Mouse (Mus musculus): ENCODE measurements around the gene Tbc1d7. TPM values are rescaled to one million over a fixed set of nuclear protein-coding genes. Genes with fewer than 3 reads are reported as not detected.

The Tbc1d7 gene
- total RNA-seq, 2 experiments from 2014 or later: 1.4 TPM; not detected in 1

DNA sequence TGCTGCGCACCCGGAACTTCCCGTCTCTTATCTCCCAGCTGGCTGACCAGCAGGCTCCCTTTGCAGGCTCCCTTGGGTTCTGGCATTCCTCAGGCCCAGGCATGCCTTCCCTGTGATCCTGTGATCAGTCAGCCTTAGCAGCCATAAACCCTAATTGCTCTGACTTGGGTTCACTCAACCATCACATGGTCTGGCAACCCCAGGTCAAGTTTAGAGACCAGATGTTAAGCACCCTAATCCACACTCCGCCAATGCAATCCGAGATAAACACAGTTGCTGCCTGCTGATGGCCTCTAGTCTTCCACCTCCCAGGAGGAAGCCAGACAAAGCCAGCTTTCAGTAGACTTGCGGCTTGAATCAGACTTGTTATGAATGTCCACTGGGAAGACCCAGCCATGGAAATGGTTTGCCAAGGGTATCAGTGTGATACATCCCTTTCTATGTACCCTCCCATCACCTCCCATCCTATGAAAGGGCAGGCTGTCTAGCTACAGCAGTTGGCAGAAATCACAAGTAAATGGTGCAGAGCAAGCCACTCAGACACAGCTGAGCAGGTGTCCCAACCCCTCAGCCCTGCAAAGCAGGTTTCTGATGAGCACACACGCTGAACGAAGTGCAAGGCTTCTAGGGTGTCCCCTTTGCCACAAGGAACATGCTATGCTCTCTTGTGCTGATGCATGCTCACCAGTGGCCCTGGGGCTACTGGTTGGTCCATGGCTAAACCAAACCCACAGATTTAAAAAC lies 24.6 kb downstream of the Tbc1d7 start:
- no peak for ATAC-seq (replicated peaks; ENCODE audit: low FRiP score, poor library complexity, severe bottlenecking)

DNA sequence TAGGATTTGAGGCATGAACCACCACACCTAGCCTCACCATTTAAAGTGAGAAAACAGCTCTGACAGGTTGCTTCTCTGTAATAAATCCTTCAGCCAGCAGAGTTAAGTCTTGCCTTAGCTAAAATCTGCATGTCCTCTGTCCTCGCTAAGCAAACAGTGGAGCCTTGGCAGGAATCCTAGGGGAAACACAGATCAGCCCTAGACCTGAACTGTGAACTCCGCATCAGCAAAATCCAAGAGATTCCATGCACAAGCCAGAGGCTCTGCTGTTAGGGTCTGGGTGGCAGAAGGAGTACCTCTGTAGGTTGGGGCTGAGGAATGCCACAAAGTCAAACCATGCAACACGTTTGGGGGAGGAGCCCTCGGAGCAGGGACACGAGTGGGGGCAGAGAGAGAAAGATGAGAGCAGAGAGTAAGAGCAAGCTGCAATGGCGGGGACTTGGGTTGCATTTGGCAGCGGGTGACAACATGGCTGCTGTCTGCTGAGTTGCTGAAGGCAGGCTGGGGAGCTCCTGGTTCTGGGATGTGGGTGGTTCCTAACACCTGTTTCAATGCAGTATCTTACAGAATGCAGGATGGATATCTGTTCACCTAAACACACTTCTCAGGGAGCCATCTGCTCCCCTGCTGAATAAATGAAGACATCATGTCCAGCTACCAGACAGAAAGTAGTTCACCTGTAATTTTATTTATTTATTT lies 26.4 kb downstream of the Tbc1d7 start:
- ATAC-seq (replicated peaks; ENCODE audit: low FRiP score, poor library complexity, severe bottlenecking): no peak

DNA sequence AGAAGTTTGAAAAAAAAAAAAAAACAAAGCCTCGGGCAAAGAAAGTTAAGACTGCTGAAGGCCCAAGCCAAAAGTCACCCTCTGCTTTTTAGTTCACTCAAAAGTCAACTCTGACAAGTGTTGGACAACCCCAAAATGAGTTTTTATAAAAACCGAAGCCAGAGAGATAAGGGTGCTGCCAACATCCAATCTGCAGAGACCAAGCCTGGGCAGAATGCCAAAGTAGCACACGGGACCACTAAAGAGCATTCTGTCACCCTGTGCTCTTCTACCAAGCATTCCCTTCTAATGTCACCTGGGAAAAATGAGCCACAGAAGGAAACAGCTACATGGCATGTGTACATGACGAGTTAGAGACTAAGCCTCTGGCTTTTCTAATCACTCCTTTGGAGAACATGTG lies 36.8 kb downstream of the Tbc1d7 start:
- ATAC-seq (replicated peaks; ENCODE audit: low FRiP score, poor library complexity, severe bottlenecking): no peak

DNA sequence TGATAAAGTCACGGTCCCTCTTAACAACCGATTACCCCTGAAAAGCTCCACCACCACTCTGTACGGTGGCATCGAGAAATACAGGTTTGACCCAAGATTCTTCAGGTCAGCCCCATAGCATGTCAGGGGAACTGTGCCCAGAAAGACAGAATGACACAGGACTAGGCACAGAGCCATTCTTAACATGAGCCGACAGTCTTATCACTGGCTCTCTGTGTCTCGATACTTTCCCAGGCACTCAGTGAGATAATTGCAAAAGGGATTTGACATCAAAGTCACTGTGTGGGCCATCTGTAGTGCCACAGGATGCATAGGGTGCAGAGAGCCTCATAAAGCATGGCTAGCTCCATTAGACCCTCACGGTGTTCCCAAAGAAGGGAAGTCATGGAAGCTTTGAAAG lies 37.9 kb downstream of the Tbc1d7 start:
- ATAC-seq (replicated peaks; ENCODE audit: low FRiP score, poor library complexity, severe bottlenecking): no peak

DNA sequence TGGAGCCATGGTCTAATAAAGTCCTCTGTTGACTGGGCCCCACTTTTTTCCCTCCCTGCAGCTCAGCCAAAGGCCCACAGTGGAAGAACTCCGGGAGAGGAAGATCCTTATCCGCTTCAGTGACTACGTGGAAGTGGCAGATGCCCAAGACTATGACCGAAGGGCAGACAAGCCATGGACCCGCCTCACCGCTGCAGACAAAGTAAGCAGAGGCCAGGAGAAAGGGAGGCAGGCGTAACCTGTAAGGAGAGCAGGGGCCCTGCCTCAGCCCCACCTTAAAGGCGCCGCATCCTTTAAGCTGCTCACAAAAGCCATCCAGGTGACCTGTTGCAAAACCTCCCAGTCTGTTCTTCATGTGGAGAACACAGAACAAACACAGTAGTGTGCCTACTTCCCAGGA lies 38.4 kb downstream of the Tbc1d7 start:
- ATAC-seq (replicated peaks; ENCODE audit: low FRiP score, poor library complexity, severe bottlenecking): no peak

DNA sequence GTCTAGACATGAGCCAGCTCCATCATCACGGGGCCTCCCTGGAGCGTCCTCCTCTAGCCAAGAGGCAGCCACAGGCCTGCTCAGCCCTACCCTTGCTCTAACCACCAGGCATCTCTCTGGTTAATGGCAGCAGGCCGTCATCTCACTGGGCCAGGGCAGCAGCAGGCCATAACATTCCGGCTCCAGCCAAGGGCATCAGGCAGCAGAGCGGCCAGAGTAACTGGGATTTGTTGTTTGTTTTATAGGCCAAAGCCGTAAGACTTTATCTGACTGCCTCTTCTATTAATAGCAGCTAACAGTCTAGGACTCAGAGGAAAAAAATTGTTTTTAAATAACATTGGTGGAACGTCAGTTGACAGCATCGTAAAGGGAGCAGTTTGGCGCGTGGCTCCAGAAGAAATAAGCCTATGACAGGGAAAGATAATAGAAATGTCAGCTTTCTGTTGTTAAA lies 39.5 kb downstream of the Tbc1d7 start:
- ATAC-seq (replicated peaks; ENCODE audit: low FRiP score, poor library complexity, severe bottlenecking): no peak

DNA sequence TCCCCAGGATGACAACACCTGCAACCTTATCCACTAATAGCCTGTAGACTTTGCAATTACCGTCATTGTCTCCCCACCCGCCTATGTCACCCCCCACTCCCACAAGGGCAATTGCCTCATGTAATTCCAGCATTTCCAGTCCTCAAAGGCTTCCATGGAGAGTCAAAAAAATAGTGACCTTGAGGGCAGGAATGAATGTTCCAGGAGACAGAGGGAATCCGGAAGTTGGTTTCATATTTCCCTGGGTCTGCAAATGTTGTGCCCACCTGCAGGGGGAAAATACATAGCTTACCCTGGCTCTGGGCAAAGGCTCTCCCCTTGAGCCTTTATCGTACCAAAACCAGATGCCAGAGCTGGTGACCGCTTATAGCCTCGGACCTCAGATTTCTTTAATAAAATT lies 41.1 kb downstream of the Tbc1d7 start:
- ATAC-seq (replicated peaks; ENCODE audit: low FRiP score, poor library complexity, severe bottlenecking): no peak

DNA sequence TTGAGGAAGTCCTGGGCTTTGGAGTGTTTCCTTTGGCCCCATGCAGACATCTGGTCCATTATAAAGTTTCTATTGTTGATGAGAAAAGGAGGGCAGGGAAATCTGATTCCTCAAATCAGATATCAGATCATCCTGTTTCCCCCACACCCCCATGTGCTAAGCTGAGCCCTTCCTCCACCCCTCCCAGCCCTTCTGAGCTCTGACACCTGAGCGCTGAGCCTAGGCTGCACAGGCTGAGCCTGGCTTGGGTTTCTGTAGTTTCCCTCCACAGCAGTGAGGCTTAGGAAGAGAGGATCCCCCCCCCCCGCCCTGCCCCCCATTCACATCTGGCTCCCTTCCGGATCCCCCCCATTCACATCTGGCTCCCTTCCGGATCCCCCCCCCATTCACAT lies 46.6 kb downstream of the Tbc1d7 start:
- no peak for ATAC-seq (replicated peaks; ENCODE audit: low FRiP score, poor library complexity, severe bottlenecking)

DNA sequence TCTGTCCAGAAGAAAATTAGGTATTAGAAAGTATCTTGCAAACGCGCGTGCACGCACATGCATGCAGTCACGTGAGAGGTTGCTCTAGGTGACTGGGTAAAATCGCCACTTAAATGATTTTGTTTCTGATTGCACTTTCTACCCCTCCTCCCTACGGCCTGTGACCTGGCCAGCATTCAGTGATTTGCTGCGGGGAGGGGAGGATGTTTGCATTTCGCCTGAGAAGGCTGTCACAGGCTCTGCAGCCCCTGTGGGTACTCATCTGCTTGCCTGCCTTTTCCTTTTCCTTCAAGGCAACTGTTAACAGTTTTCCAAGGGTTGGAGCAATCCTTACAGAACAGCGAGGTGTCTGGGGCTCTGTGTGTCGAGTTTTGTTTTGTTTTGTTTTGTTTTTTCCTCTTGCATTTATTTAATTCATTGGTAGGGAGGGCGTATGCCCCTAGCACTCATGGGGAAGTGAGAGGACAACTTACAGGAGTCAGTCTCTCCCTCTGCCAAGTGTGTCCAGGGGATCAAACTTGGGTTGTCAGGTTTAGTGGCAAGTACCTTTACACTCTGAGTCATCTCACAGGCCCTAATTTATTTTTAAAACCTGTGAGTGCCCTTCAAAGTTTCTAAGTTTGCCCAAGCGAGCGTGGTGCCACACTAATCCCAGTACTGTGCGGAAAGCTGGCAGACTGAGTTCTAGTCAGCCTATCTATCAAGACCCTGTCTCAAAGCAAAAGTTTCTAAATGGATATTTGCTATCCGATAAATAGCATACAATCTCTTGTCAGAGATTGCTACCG lies 47.2 kb downstream of the Tbc1d7 start:
- no peak for ATAC-seq (replicated peaks; ENCODE audit: low FRiP score, poor library complexity, severe bottlenecking)

DNA sequence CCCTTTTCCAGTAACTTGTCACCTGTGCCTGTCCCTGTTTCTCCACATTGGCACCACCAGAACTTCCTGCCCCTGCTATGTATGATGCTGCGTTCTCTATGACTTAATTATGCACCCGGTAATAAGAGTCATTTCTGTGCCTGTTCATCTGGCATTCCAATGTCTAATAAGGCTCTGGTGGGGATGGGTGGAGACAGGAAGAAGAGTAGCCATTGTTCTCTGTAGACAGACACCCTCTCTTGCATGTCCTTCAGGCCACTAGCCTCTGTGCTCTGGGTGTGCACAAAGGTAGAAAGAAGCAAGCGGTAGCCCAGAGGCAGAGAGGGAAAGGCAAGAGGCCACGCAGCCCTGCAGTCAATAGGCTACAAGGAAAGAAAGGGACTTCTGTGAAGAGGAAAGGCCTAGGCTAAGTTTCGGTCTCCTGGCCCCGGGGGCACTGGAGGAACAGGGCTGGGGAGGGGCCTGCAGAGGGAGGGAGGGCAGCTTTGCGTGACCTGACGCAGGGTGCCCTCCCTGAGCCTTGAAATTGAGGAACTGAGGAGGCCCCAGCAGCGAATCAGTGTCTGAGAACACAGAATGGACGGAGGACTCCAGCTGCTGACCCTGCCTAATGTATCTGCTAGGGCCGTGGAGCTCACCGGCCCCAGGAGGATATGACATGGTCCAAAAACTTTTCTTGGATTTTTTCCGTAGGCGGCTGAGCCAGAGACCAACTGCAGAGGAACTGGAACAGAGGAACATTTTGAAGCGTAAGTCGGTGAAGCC lies 48.8 kb downstream of the Tbc1d7 start:
- ATAC-seq (replicated peaks; ENCODE audit: low FRiP score, poor library complexity, severe bottlenecking): no peak

DNA sequence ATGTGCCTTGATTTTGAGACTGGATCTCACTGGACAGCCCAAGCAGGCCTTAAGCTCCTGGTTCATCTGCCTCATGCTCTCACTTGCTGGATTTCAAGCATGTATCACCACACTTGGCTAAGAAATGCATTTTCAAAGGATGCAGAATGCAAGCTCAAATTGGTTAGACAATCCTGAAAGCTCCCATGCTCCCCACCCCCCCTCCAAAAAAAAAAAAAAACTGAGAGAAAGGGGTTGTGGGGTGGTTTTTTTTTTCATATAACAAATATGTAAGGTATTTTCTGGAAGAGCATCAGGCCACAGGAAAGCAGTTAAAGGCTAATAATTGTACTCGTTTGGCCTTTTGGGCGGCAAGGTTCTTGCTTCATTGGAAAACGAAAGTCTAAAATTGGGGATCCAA lies 58.2 kb downstream of the Tbc1d7 start:
- ATAC-seq (replicated peaks; ENCODE audit: low FRiP score, poor library complexity, severe bottlenecking): no peak

DNA sequence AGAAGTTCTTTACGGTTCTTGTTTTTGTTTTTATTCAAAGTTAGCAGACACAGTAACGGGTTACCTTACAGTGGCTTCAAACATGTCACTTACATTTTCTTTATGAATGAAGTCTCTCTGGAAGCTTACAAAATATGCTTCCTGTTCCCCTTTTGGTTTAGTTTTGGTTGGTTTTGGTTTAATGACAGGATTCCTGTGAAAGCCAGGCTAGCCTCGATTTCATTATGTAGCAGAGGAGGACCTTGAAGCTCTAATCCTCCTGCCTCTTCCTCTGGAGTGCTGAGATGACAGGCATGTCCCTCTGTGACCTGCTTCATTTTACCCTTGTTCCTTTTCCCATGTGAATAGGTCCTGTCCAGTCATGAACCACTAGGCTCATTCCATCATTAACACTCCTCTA lies 58.6 kb downstream of the Tbc1d7 start:
- ATAC-seq (replicated peaks; ENCODE audit: low FRiP score, poor library complexity, severe bottlenecking): no peak

DNA sequence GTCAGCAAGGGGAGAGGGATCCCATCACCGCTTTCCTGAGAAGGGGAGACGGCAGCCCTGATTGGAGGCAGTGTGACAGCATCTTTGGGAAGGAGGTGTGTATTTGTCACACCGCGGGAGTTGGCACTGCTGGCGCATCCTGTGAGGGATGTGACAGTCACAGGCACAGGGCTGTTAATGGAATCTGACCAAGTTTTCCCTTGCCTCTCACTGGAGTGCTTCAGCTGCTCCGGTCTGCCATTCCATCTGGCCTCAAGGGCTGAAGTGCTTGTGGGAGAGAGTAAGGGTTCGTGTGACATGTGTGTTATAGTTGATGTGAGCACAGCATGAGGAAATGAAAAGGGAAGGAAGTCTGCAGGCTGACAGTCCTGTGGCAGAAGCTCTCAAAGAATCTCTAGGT lies 59.0 kb downstream of the Tbc1d7 start:
- ATAC-seq (replicated peaks; ENCODE audit: low FRiP score, poor library complexity, severe bottlenecking): no peak

DNA sequence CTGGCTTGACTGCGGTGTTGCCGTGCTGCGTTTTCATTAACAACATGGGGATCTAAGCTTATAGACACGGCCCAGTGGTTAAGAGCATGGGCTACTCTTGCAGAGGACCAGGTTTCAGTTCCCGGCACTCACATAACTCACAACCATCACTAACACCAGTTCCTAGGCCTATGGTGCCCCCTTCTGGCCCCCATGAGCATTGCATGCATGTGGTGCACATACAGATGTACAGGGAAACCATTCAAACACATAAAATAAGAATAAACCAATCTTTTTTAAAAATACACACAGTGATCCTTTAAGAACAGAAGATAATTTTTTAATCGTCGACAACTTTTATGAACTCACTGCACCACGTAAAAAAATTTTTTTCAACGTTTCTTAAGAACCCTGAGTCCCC lies 66.8 kb downstream of the Tbc1d7 start:
- ATAC-seq (replicated peaks; ENCODE audit: low FRiP score, poor library complexity, severe bottlenecking): no peak

DNA sequence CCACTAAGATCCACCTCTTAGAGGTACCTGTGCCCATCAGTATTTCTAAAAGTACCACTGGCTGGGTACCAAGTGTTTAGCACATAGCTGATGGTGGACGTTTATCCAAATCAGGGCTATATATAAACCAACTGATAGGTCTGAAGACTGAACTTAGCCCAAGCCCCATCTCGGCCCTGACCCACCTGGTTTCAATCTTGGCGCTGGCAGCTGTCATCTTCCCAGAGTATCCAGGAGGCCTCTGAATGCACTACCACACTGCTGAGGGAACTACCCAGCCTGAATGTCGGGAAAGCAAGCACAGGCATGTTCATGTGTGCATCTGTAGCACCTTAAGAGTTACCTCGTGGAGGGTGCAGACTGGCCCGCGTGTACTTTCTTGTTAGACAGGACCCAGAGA lies 68.4 kb downstream of the Tbc1d7 start:
- ATAC-seq (replicated peaks; ENCODE audit: low FRiP score, poor library complexity, severe bottlenecking): no peak

Other genes starting within 250 kb of the Tbc1d7 start
- gene Gfod1, start 132.7 kb upstream of the Tbc1d7 start, total RNA-seq (2015; ENCODE audit: low replicate concordance): 1.1 and 3.4 TPM in 2 replicates
- 1.4 and 3.2 TPM in 2 replicates for gene Gfod1, start 132.7 kb upstream of the Tbc1d7 start, total RNA-seq (2017; ENCODE audit: low replicate concordance)
- not detected in 2 replicates for gene Sirt5, start 194.0 kb upstream of the Tbc1d7 start, total RNA-seq (2015; ENCODE audit: low replicate concordance)
- gene Sirt5, start 194.0 kb upstream of the Tbc1d7 start, total RNA-seq (2017; ENCODE audit: low replicate concordance): 0.76 TPM in 1 of 2 replicates, not detected in the other
- gene Nol7, start 226.9 kb upstream of the Tbc1d7 start, total RNA-seq (2015; ENCODE audit: low replicate concordance): 45.8 and 87.6 TPM in 2 replicates
- gene Nol7, start 226.9 kb upstream of the Tbc1d7 start, total RNA-seq (2017; ENCODE audit: low replicate concordance): 33.4 and 107 TPM in 2 replicates

Measured in erythroid progenitor cell, adult 5-6 weeks (primary cell).